Mouse (Mus musculus) ES-E14 (cell line): ENCODE measurements around the gene Cdk2ap1.

Source experiments
- CHD2 ChIP-seq: IDR thresholded peaks from 2 replicates; pipeline ENCODE4 v1.6.1; 2014; ENCODE audit warnings: mild to moderate bottlenecking, low read depth, low read length, inconsistent platforms
- MAFK ChIP-seq: IDR thresholded peaks from 2 replicates; pipeline ENCODE4 v1.6.1; 2014; ENCODE audit warnings: mild to moderate bottlenecking, low read depth, low read length, inconsistent platforms; ENCODE audit not compliant: insufficient read depth

DNA sequence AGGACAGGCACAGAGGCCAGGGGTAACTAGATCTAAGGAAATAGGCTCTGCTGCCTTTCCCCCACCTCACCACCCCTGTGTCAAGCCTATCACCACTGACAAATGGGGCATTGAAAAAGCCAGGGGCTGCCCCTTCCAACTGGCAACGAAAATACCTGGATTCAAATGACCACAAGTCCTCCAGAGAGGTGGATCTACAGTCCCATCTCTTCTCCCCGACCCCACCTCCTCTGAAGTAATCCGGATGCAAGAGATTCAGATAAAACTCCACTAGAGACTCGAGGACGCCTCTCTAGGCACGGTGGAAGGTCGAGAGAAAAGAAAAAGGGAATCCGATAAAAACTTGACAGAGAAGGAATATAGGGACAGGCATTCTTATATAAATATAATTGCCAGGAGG lies 36.1 kb downstream of the Cdk2ap1 start:
- no peak for TF ChIP-seq MAFK
- no peak for TF ChIP-seq CHD2
